Mouse (Mus musculus) intestine, postnatal 0 days (tissue): ENCODE data around the gene Atxn2. TPM values are rescaled to one million over a fixed set of nuclear protein-coding genes. Genes with fewer than 3 reads are reported as not detected.
A peak's percentile ranks its signal among the peaks of the same experiment; 100 is the strongest.
"Not testable (repeated sequence)": the region's sequence is repeated elsewhere in the genome, so short reads cannot be mapped to it uniquely, and the experiment has no call there.

Experiments used
- ATAC-seq: fragments of 200-750 bp; cut with Nextera tagmentation; 2 replicates; pipeline ENCODE4 v1.8.0; 2017; ENCODE audit warnings: mild to moderate bottlenecking, moderate TSS enrichment, moderate library complexity
- H3K27ac ChIP-seq: fragments of 300-500 bp; sonication (generic); 2 replicates; pipeline ENCODE4 v1.5.1; 2014; ENCODE audit warnings: mild to moderate bottlenecking, low read depth, low read length, moderate library complexity
- H3K27me3 ChIP-seq: fragments of 300-500 bp; sonication (generic); replicated peaks from 2 replicates; pipeline ENCODE4 v1.6.1; 2014; ENCODE audit warnings: low read length, mixed read lengths; ENCODE audit not compliant: control insufficient read depth, insufficient read depth
- H3K36me3 ChIP-seq: fragments of 300-500 bp; sonication (generic); 2 replicates; pipeline ENCODE4 v1.6.1; 2014; ENCODE audit warnings: mild to moderate bottlenecking, moderate library complexity; ENCODE audit not compliant: control insufficient read depth, insufficient read depth
- H3K4me1 ChIP-seq: fragments of 300-500 bp; sonication (generic); replicated peaks from 2 replicates; pipeline ENCODE4 v1.6.1; 2014; ENCODE audit warnings: antibody characterized with exemption, low read length, mixed read lengths; ENCODE audit not compliant: control insufficient read depth, insufficient read depth
- H3K4me2 ChIP-seq: fragments of 300-500 bp; sonication (generic); replicated peaks from 2 replicates; pipeline ENCODE4 v1.6.1; 2014; ENCODE audit warnings: low read depth, mild to moderate bottlenecking, moderate library complexity
- H3K4me3 ChIP-seq: fragments of 300-500 bp; sonication (generic); 2 replicates; pipeline ENCODE4 v1.5.1; 2014; ENCODE audit warnings: low read depth, low read length
- H3K9ac ChIP-seq: fragments of 300-500 bp; sonication (generic); 2 replicates; pipeline ENCODE4 v1.6.1; 2014; ENCODE audit warnings: mild to moderate bottlenecking, low read depth, low read length
- H3K9me3 ChIP-seq: fragments of 300-500 bp; sonication (generic); 2 replicates; pipeline ENCODE4 v1.6.1; 2016; ENCODE audit warnings: mixed run types; ENCODE audit not compliant: control insufficient read depth
- CTCF ChIP-seq: sonication (generic); IDR thresholded peaks from 2 replicates; pipeline ENCODE4 v1.5.1; 2016; ENCODE audit warnings: low read depth, mild to moderate bottlenecking, control low read depth, antibody characterized with exemption, moderate library complexity
- WGBS: fragments of 180-500 bp; shearing (Covaris S2); extraction: QIAGEN DNeasy Blood & Tissue Kit; methylation state at CpG from one replicate; pipeline ENCODE4 v1.1.7; 2014; 5-methylcytosine and 5-hydroxymethylcytosine counted together
- polyA plus RNA-seq: library from polyadenylated mRNA; unstranded; fragments of >200 nt; fragmentation: Nextera tagmentation; extraction: Ambion mirVana; gene quantifications from 2 replicates; pipeline ENCODE4 v1.2.1, GENCODE M21; 2015

Gene Atxn2
- polyA plus RNA-seq, 1 experiment from 2014 or later: 54.3 TPM

GRCm38 (mm10) chr5:121730057-121730456 lies 18.9 kb downstream of the Atxn2 start:
- 78% methylated on average over 2 of the region's 2 CpGs for WGBS
- Histone ChIP-seq H3K9ac (0 out of 2 replicates have a peak overlapping the region, but pooled peaks have one; percentile 1), H3K27me3 (no peaks in the 10 kb centered on the region), H3K4me3 (no peak overlapping the region), H3K9me3 (no peaks in the 10 kb centered on the region), H3K36me3 (no peaks in the 10 kb centered on the region), H3K27ac (no peak overlapping the region), H3K4me1 (0 out of 2 replicates have a peak, but pooled peaks cover 2% of the 10 kb centered on the region), H3K4me2 (no peak overlapping the region)
- no peak for TF ChIP-seq CTCF
- ATAC-seq: peak; percentile 32; the same call in 1 of the 2 replicates

GRCm38 (mm10) chr5:121736641-121737040 lies 25.5 kb downstream of the Atxn2 start:
- H3K4me2 ChIP-seq: no peak overlapping the region
- H3K27me3 ChIP-seq: no peaks in the 10 kb centered on the region
- ATAC-seq: no peak
- no peak overlapping the region for H3K27ac ChIP-seq
- no peaks in the 10 kb centered on the region for H3K4me1 ChIP-seq
- no peak overlapping the region for H3K4me3 ChIP-seq
- no peaks in the 10 kb centered on the region; the same call in 1 of the 2 replicates for H3K36me3 ChIP-seq
- no peaks in the 10 kb centered on the region for H3K9me3 ChIP-seq
- TF ChIP-seq CTCF: no peak
- 60% methylated on average over 3 of the region's 3 CpGs for WGBS
- H3K9ac ChIP-seq: no peak overlapping the region

- not testable (repeated sequence) for H3K27me3 ChIP-seq, H3K4me3 ChIP-seq, H3K27ac ChIP-seq, ATAC-seq, H3K4me1 ChIP-seq, H3K9ac ChIP-seq, H3K9me3 ChIP-seq, H3K36me3 ChIP-seq
- 17% methylated on average over 1 of the region's 2 CpGs for WGBS
- 0 out of 2 replicates have a peak overlapping the region, but pooled peaks have one; percentile 37 for H3K4me2 ChIP-seq
These were observed 27.0 kb downstream of the Atxn2 start for GRCm38 (mm10) chr5:121738162-121738561.

- Histone ChIP-seq H3K27ac (peak overlapping the region; percentile 68), H3K27me3 (no peaks in the 10 kb centered on the region), H3K4me3 (no peak overlapping the region), H3K9me3 (no peaks in the 10 kb centered on the region), H3K36me3 (no peaks in the 10 kb centered on the region; the same call in 1 of the 2 replicates), H3K4me1 (no peaks in the 10 kb centered on the region), H3K9ac (no peak overlapping the region), H3K4me2 (peak overlapping the region; percentile 37)
- no peak for TF ChIP-seq CTCF
- 46% methylated on average over 7 of the region's 7 CpGs for WGBS
- peak; percentile 86 for ATAC-seq
These were observed 27.5 kb downstream of the Atxn2 start for GRCm38 (mm10) chr5:121738576-121739191.

- Histone ChIP-seq H3K27ac (peak overlapping the region; percentile 1; the same call in 1 of the 2 replicates), H3K4me1 (no peaks in the 10 kb centered on the region), H3K27me3 (no peaks in the 10 kb centered on the region), H3K9me3 (no peaks in the 10 kb centered on the region), H3K36me3 (no peaks in the 10 kb centered on the region; the same call in 1 of the 2 replicates), H3K9ac (no peak overlapping the region), H3K4me2 (no peak overlapping the region), H3K4me3 (no peak overlapping the region)
- no peak for ATAC-seq
- TF ChIP-seq CTCF: no peak
- 52% methylated on average over 1 of the region's 1 CpGs for WGBS
These were observed 29.4 kb downstream of the Atxn2 start for GRCm38 (mm10) chr5:121740516-121740915.

- 0 out of 2 replicates have a peak, but pooled peaks have one; percentile 2 for TF ChIP-seq CTCF
- no peaks in the 10 kb centered on the region for H3K9me3 ChIP-seq
- no peaks in the 10 kb centered on the region for H3K4me1 ChIP-seq
- no peaks in the 10 kb centered on the region for H3K27me3 ChIP-seq
- H3K4me3 ChIP-seq: no peak overlapping the region
- H3K27ac ChIP-seq: peak overlapping the region; percentile 70
- H3K9ac ChIP-seq: no peak overlapping the region
- 50% methylated on average over 2 of the region's 2 CpGs for WGBS
- no peak overlapping the region for H3K4me2 ChIP-seq
- ATAC-seq: no peak
- H3K36me3 ChIP-seq: peaks cover 3% of the 10 kb centered on the region; the same call in 1 of the 2 replicates
These were observed 31.8 kb downstream of the Atxn2 start for GRCm38 (mm10) chr5:121742915-121743314.

- H3K4me1 ChIP-seq, H3K4me2 ChIP-seq, ATAC-seq, H3K27me3 ChIP-seq, H3K27ac ChIP-seq, H3K4me3 ChIP-seq, H3K9ac ChIP-seq, H3K9me3 ChIP-seq: not testable (repeated sequence)
- peaks cover 29% of the 10 kb centered on the region for H3K36me3 ChIP-seq
- WGBS: 90% methylated on average over 4 of the region's 4 CpGs
These were observed 36.9 kb downstream of the Atxn2 start for GRCm38 (mm10) chr5:121747884-121748594.
